Mouse (Mus musculus): ENCODE data around the gene Magi1.

DNA sequence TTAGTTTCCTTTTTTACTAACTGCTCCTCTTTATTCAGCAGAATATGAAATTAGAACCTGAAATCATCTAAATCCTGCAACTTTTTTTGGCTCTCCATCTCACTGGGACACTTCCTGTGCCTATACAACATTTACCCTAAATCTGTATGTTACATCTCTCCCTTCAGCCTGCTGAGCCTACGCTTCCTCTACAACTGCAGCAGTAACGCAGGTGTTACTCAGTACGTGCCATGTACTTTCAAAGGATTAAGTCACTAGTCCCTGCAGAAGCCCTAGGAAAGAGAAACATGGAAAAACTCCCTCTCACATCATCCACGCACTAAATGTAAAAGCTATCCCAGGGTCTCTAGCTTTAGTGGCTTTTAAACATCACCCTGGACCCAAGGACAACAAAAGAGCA is 220.2 kb downstream of the Magi1 start:
- TF ChIP-seq TAL1 (IDR thresholded peaks at IDR 0.05; ENCODE audit: low read length) (no peak), SIN3A (IDR thresholded peaks at IDR 0.05; ENCODE audit: low read length) (no peak), NRF1 (IDR thresholded peaks at IDR 0.05; ENCODE audit: insufficient read depth, low read depth, low read length, poor library complexity, severe bottlenecking) (no peak), CTCF (IDR thresholded peaks at IDR 0.05 in 2 of 3, conservative IDR thresholded peaks at IDR 0.05 in 1 of 3; ENCODE audit: control insufficient read depth in 1 of 3, insufficient read depth in 1 of 3, low read depth in 2 of 3, low read length in 3 of 3, poor library complexity in 1 of 3, severe bottlenecking in 1 of 3) (no peak), ZC3H11A (IDR thresholded peaks at IDR 0.05; ENCODE audit: low read depth, low read length) (no peak), POLR2A (IDR thresholded peaks at IDR 0.05; ENCODE audit: control insufficient read depth in 1 of 2, insufficient read depth in 1 of 2, low read depth in 1 of 2, low read length in 2 of 2, poor library complexity in 1 of 2) (no peak), CHD1 (IDR thresholded peaks at IDR 0.05; ENCODE audit: low read depth, low read length) (no peak)

All from MEL (cell line).